Mouse (Mus musculus) bone marrow macrophage, adult 2 months (primary cell): Measurements from ENCODE around the gene Recql5.

Experiments used
- CTCF ChIP-seq: IDR thresholded peaks from 2 replicates; pipeline ENCODE4 v1.5.1; 2012; ENCODE audit warnings: low read depth, mild to moderate bottlenecking, low read length, moderate library complexity
- POLR2A ChIP-seq: IDR thresholded peaks from 2 replicates; pipeline ENCODE4 v1.6.1; 2012; ENCODE audit warnings: mild to moderate bottlenecking, low read depth, low read length, borderline replicate concordance

DNA sequence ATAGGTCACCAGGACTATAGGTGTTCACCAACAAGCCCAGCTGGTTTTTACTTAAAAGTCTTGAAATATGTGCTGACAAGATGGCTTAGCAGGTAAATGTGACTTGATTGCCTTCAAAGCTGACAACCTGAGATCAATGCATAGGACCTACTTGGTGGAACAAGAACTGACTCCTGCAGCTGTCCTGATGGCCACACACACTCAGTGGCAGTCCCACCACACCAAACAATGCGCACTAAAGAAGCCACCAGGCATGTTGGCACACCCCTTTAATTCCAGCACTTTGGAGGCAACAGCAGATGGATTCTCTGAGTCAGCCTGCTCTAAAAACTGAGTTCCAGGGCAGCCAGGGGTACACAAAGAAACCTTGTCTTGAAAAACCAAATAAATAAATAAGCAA, 11.3 kb downstream of the Recql5 start:
- TF ChIP-seq POLR2A, result no peak
- no peak for TF ChIP-seq CTCF
